Mouse (Mus musculus): ENCODE measurements around the gene Cabp2. TPM values are rescaled to one million over a fixed set of nuclear protein-coding genes. Genes with fewer than 3 reads are reported as not detected.

Cabp2 gene
- polyA plus RNA-seq, 1 experiment: not detected

DNA sequence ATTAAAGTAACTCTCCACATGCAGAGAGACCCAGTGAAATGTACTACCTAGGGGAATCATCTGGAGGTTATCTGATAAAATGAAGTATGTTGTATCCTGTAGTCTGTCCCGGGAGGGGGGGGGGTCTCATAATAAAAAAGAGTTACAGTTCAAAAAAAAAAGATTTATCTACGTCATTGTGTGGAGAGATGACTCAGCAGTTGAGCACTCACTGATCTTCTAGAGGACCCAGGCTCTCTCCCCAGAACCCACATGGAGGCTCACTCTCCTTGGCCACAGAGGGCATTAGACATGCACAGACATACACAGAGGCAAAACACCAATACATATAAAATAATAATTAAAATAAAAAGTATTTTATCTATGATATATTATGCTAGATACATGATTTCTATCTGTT lies 10.0 kb downstream of the Cabp2 start:
- Histone ChIP-seq H3K4me3 (ENCODE audit: insufficient read depth, low read length) (no peak overlapping the region), H3K4me1 (ENCODE audit: control insufficient read depth, insufficient read depth, low read length) (peaks cover 3% of the 10 kb centered on the region; the same call in 1 of the 2 replicates), H3K27ac (ENCODE audit: insufficient read depth, low read depth, low read length) (no peak overlapping the region)
- no peak for TF ChIP-seq POLR2A (IDR thresholded peaks at IDR 0.05; ENCODE audit: borderline replicate concordance, low read depth, low read length)
- TF ChIP-seq CTCF (IDR thresholded peaks at IDR 0.05; ENCODE audit: low read depth, low read length): no peak

DNA sequence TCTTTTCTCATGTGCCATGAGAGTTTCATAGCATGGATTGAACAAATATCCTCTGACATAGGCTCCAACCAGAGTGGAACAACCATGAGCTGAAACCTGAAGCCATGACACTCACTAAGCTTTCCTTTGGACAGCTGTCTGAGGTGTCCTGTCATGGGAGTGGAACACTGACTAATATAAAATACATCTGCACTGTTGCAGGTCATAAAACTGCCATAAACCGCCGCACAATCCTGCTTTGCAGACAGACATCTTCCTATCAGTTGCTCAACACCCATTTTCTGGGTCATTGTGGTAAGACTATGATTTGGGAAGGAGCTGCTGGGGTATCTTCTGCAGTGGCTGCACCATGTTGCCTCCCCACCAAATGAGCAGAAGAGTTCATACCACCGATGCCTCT lies 11.4 kb downstream of the Cabp2 start:
- no peak overlapping the region for H3K4me3 ChIP-seq (ENCODE audit: insufficient read depth, low read length)
- peaks cover 5% of the 10 kb centered on the region for H3K4me1 ChIP-seq (ENCODE audit: control insufficient read depth, insufficient read depth, low read length)
- H3K27ac ChIP-seq (ENCODE audit: insufficient read depth, low read depth, low read length): no peak overlapping the region
- TF ChIP-seq POLR2A (IDR thresholded peaks at IDR 0.05; ENCODE audit: borderline replicate concordance, low read depth, low read length) (no peak), CTCF (IDR thresholded peaks at IDR 0.05; ENCODE audit: low read depth, low read length) (no peak)

DNA sequence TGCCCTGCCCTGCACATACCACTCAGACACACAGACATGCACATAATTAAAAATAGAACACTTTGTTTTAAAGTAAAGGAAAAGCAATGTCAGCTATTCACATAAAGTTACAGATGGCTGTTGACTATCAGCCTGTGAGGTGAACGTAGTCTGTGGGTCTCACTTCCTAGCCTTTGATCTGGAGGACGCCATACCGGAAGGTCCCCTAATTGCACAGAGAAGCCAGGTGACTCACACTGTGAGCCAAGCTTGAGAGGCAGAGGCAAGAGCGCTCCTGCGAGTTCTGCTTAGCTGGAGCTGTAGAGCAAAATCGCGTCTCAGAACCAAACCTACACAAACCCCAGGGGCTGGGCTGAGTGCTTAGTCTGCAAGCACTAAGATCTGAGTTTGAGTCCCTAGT lies 12.4 kb downstream of the Cabp2 start:
- Histone ChIP-seq H3K4me3 (ENCODE audit: insufficient read depth, low read length) (no peak overlapping the region), H3K4me1 (ENCODE audit: control insufficient read depth, insufficient read depth, low read length) (peaks cover 15% of the 10 kb centered on the region), H3K27ac (ENCODE audit: insufficient read depth, low read depth, low read length) (no peak overlapping the region)
- TF ChIP-seq POLR2A (IDR thresholded peaks at IDR 0.05; ENCODE audit: borderline replicate concordance, low read depth, low read length): no peak
- TF ChIP-seq CTCF (IDR thresholded peaks at IDR 0.05; ENCODE audit: low read depth, low read length): no peak

DNA sequence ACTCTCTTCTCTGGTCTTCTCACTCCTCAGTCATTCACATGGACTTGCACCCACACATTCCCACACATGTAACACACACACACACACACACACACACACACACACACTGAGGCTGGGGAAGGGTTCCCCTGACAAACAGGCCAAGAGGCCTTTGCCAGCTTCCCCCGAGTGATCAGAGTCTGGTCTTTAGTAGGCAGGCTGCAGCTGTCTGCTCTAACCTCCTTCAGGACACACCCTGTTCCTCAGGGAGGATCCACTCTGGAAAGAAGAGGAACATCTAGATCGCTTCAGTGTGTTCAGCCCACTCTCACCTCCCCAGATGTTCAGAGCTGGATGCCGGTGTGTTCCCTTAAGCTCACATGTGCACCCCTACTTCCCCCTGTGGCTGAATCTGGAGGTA lies 13.0 kb downstream of the Cabp2 start:
- H3K4me3 ChIP-seq (ENCODE audit: insufficient read depth, low read length): no peak overlapping the region
- H3K27ac ChIP-seq (ENCODE audit: insufficient read depth, low read depth, low read length): no peak overlapping the region
- H3K4me1 ChIP-seq (ENCODE audit: control insufficient read depth, insufficient read depth, low read length): peaks cover 19% of the 10 kb centered on the region
- TF ChIP-seq CTCF (IDR thresholded peaks at IDR 0.05; ENCODE audit: low read depth, low read length) (no peak), POLR2A (IDR thresholded peaks at IDR 0.05; ENCODE audit: borderline replicate concordance, low read depth, low read length) (no peak)

DNA sequence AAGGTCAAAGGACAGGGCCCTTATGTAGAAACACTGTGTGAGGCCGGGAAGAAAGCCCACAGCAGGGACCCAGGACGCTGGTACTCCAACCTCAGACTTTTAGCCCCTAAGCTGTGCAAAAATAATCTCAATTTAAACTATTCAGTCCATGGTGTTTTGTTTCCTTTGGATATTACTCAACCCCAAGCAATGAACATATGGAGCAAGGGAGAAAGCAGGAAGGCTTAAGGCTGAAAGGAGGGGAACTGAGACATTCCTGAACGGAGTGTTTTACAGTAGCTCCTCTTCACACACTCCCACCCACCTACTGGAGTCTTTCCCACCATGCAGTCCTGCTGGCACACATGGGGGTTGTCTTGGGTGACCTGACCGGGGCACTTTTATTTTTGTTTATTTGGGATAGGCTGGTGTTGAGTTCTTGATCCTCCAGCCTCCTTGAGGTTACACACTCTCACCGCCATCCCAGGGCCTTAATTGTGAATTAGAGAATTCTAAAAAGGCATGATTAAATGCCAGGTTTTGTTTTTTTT lies 13.5 kb downstream of the Cabp2 start:
- TF ChIP-seq POLR2A (IDR thresholded peaks at IDR 0.05; ENCODE audit: borderline replicate concordance, low read depth, low read length): no peak
- no peak for TF ChIP-seq CTCF (IDR thresholded peaks at IDR 0.05; ENCODE audit: low read depth, low read length)

DNA sequence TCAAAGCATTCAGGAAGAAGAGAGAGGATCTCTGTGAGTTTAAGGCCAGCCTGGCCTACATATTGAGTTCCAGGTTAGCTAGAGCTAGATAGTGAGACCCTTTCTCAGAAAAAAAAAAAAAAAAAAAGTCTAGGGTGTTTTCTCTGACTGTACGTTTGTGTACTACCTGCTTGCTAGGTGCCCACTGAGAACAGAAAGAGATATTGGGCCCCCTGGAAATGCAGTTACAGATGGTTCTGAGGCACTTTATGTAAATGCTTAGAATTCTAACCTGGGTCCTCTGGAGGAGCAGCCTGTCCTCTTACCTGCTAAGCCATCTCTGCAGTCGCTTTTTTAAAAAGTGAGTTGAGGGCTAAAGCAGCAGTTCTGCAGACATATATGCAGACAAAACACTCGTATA lies 14.4 kb downstream of the Cabp2 start:
- H3K27ac ChIP-seq (ENCODE audit: insufficient read depth, low read depth, low read length): no peak overlapping the region
- TF ChIP-seq POLR2A (IDR thresholded peaks at IDR 0.05; ENCODE audit: borderline replicate concordance, low read depth, low read length) (no peak), CTCF (IDR thresholded peaks at IDR 0.05; ENCODE audit: low read depth, low read length) (no peak)
- H3K4me3 ChIP-seq (ENCODE audit: insufficient read depth, low read length): no peak overlapping the region
- H3K4me1 ChIP-seq (ENCODE audit: control insufficient read depth, insufficient read depth, low read length): peaks cover 21% of the 10 kb centered on the region

More for the DNA sequence above, 13.5 kb downstream of the Cabp2 start:
- Histone ChIP-seq H3K4me3 (ENCODE audit: insufficient read depth, low read length) (no peak overlapping the region), H3K4me1 (ENCODE audit: control insufficient read depth, insufficient read depth, low read length) (peaks cover 21% of the 10 kb centered on the region), H3K27ac (ENCODE audit: insufficient read depth, low read depth, low read length) (no peak overlapping the region)

DNA sequence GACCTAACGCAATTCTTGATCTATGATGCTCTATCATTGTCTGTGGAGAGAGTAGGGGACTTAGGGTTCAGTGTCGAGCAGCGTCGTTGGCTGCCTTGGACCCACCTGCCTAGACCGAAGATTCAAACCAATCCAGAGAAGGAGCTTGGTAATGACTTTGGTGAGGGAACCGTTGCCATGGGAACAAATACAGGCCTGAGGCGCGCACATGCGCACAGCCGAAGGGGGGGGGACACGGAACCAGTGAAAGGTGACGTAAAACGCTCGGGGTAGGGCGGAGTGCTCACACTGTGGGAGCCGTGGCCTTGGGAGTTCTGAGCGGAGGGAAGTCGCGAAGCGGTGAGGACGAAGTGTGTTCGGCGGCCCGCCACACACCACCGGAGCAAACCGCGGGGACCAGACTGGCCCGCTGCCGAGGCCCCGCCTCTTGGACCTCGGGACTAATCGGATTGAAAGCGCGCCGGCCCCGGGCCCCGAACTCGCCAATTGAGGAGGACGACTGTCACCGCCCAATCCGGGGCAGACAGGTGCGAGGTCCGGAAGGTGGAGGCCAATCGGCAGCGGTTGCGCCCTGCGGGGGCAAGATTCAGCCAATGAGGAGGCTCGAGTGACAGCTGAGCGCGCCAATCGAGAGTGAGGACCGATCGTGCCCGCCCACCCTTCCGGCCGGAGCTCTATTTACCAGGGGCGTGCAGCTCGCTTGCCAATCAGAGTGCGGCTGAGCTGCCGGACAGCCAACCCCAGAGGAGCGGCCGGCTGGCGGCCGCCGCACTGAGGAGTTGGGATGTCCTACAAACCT lies 15.5 kb downstream of the Cabp2 start, which contains the start of gene Cdk2ap2:
TSS of gene Cdk2ap2 (plus strand) at position 541 of the 799 bp plus-strand sequence.
- peak within 1 kb of the TSS; percentile 75 for H3K4me3 ChIP-seq (ENCODE audit: insufficient read depth, low read length)
- TF ChIP-seq POLR2A (IDR thresholded peaks at IDR 0.05; ENCODE audit: borderline replicate concordance, low read depth, low read length) (no peak), CTCF (IDR thresholded peaks at IDR 0.05; ENCODE audit: low read depth, low read length) (no peak)
- H3K27ac ChIP-seq (ENCODE audit: insufficient read depth, low read depth, low read length): peak within 1 kb of the TSS; percentile 82
- peaks cover 26% of the 10 kb centered on the region for H3K4me1 ChIP-seq (ENCODE audit: control insufficient read depth, insufficient read depth, low read length)

DNA sequence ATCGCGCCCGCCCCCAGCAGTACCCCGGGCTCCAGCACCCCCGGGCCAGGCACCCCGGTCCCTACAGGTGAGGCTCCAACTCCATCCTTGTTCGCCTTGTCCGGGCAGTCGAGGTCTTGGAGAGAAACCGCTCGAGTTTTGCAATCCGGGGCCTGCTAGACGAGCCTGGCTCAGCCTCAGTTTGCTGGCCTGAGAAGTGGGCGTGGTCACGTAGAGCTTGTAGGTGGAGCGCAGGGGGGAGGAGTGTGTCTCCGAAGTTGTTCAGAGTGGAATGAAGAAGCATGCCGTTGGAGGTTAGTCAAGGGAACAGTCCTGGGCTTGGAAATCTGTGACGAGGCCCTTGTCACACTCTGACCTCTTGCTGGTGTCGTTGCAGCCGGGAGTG lies 16.1 kb downstream of the Cabp2 start:
- TF ChIP-seq CTCF (IDR thresholded peaks at IDR 0.05; ENCODE audit: low read depth, low read length) (no peak), POLR2A (IDR thresholded peaks at IDR 0.05; ENCODE audit: borderline replicate concordance, low read depth, low read length) (no peak)
- Histone ChIP-seq H3K4me1 (ENCODE audit: control insufficient read depth, insufficient read depth, low read length) (peaks cover 26% of the 10 kb centered on the region), H3K27ac (ENCODE audit: insufficient read depth, low read depth, low read length) (peak overlapping the region; percentile 60), H3K4me3 (ENCODE audit: insufficient read depth, low read length) (peak overlapping the region; percentile 63)

DNA sequence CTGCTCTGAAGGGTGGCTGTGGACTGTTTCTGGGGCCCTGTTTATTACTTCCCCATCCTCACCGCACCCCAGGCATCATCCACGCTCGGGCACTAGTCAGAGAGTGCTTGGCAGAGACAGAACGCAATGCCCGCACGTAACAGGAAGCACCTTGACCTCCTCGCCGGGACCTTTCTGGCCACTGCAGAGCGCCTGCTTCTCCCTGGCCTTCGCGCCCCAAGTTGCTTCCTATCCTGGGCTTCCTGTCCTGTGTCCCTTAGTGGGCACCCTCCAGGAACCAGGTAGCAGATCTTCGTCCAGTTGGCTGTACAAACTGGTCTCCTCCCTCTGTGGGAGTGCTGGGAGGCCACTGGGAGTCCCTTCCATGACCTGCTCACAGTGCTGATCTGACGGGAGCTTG lies 17.0 kb downstream of the Cabp2 start:
- TF ChIP-seq POLR2A (IDR thresholded peaks at IDR 0.05; ENCODE audit: borderline replicate concordance, low read depth, low read length): no peak
- Histone ChIP-seq H3K4me1 (ENCODE audit: control insufficient read depth, insufficient read depth, low read length) (peaks cover 26% of the 10 kb centered on the region), H3K4me3 (ENCODE audit: insufficient read depth, low read length) (peak overlapping the region; percentile 63; the same call in 1 of the 2 replicates), H3K27ac (ENCODE audit: insufficient read depth, low read depth, low read length) (no peak overlapping the region)

DNA sequence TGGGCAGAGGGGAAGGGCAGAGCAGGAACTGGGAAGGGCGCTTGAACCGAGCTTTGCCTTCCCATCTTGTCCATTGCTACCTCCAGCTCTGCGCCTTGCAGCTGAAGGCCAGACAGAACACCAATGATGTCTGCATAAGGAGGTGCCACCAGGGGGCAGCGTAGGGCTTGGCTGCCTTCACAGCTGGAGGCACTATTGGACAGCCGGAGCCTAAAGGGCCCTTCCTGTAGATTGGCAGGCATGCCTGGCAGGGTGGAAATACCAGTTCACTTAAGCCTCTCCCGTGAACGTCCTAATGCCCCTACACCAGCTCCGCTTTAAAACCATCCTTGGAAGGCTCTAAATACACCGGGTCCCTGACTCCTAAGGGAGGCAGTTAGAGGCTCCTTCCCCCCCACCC lies 17.7 kb downstream of the Cabp2 start:
- Histone ChIP-seq H3K4me1 (ENCODE audit: control insufficient read depth, insufficient read depth, low read length) (peaks cover 26% of the 10 kb centered on the region), H3K27ac (ENCODE audit: insufficient read depth, low read depth, low read length) (peak overlapping the region; percentile 54), H3K4me3 (ENCODE audit: insufficient read depth, low read length) (0 out of 2 replicates have a peak overlapping the region, but pooled peaks have one; percentile 72)
- no peak for TF ChIP-seq POLR2A (IDR thresholded peaks at IDR 0.05; ENCODE audit: borderline replicate concordance, low read depth, low read length)
- peak; percentile 73 for TF ChIP-seq CTCF (IDR thresholded peaks at IDR 0.05; ENCODE audit: low read depth, low read length)
